Mouse (Mus musculus) bone marrow, adult 2 months (tissue): ENCODE measurements at regions not wholly inside any gene's neighbourhood (a gene's known extent, or its start where the extent isn't known, plus 50 kb on each side); places are given as distances from the start of the nearest gene placed in this dataset.

Experiments used
- CTCF ChIP-seq: fragments of 200-500 bp; IDR thresholded peaks from 2 replicates; pipeline ENCODE4 v1.5.1; 2011; ENCODE audit warnings: low read length, control low read depth; ENCODE audit not compliant: control insufficient read depth, insufficient read depth
- POLR2A ChIP-seq: fragments of 200-500 bp; IDR thresholded peaks from 2 replicates; pipeline ENCODE4 v1.6.1; 2011; ENCODE audit warnings: low read depth, mild to moderate bottlenecking, control low read depth, low read length, borderline replicate concordance; ENCODE audit not compliant: control insufficient read depth

DNA sequence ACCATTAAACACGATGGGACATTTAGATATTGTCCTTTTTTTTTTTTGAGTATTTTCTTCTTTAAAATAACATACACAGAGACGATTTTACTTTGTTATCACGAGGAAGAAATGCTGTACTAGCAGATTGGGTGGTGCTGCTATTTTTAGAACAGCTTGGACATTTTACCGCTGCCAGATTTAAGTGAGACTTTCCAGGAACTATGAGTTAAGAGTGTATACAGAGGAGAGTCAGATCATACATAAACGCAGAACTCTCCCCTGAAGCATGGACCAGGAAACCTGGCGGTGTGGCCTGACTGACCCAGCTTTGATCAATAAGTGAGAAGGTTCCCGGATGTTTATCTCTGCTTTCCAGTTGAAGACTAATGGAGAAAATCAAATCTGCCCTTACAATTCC is 95.6 kb upstream of the Arrdc4 start:
- no peak for TF ChIP-seq CTCF
- no peak for TF ChIP-seq POLR2A
